Mouse (Mus musculus) CD4-positive, CD25-positive, alpha-beta regulatory T cell, adult 4 months (primary cell): Measurements from ENCODE around the gene Ube2o. TPM values are rescaled to one million over a fixed set of nuclear protein-coding genes. Genes with fewer than 3 reads are reported as not detected.

ENCODE experiments used
- ATAC-seq: one replicate; pipeline ENCODE4 v1.8.0; 2017
- polyA plus RNA-seq, 2 experiments: library from polyadenylated mRNA; unstranded; fragments of 100-300 nt; shearing (Covaris generic); gene quantifications; one replicate each; pipeline ENCODE4 v1.2.1; 2017

The Ube2o gene
- polyA plus RNA-seq, 2 experiments from 2014 or later = 1.1 to 3.5 TPM

DNA sequence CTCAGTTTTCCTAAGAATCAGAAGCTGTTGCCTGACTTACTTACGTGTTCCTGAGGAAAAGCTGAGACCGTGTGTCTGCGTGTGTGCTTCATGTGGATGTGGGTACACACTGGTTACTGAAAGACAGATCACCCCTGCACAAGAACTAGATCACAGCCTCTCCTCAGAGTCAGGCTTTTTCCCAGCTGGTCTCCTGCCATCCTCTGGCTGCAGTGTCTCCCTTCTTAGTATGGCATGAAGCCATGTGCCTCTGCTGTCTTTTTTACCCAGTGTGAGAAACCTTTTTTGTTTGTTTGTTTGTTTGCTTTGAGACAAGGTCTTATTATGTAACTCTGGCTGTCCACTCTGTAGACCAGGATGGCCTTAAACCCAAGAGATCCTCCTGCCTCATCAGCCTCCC, 2.0 kb downstream of the Ube2o start:
- ATAC-seq = no peak

DNA sequence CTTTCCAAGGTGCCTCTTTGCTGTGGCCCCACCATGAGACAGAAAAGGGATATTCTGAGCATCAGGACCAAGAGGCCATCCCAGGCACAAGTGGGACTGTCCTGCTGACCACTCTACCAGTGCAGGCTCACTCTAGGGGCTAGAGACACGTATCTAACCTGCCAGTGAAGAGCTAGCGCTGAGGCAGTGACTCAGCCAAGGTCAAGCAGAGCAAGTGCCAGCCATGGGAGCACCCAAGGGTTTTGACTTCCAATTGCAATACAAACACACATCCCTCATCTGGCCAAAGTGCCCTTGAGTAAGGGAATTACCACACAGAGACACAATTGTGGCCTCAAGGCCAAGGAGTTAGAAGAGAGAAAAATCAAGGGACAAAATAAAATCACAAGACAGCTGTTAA, 5.9 kb downstream of the Ube2o start:
- ATAC-seq = no peak

DNA sequence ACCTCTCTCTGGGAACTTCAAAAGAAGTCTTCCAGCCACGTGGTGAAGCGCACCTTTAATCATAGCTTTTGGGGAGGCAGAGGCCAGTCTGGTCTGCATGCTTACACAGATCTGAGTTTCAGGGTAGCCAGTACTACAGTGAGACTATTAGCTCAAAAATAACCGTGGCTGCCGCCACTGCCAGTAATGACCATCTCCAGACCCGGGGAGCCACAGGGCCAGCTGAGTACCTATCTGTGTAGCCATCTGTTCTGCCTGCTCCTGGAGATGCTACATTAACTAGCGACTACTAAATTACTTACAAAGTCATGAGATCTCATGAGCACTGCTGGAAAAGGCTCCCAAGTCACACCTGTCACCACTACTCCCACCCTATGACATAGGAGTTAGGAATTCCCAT, 6.3 kb downstream of the Ube2o start:
- ATAC-seq = no peak

DNA sequence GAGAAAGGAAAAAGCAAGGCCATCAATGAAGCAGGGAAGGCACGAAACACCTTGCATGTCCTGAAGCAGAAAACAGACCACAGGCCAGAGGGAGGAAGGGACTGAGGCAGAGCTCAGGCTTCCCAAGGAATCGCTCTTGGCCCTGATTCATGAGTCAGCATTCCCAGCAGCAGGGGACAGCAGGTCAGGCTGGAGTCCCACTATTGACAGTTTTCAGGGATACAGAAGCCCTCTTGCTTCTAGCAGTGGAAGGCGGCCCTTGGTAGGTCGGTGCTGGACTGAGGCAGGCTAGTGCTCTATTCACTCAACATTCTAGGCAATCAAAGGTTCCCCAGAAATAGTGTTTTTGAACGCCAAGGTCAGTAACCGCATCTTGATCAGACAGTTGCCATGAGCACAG, 6.8 kb downstream of the Ube2o start:
- ATAC-seq = no peak

DNA sequence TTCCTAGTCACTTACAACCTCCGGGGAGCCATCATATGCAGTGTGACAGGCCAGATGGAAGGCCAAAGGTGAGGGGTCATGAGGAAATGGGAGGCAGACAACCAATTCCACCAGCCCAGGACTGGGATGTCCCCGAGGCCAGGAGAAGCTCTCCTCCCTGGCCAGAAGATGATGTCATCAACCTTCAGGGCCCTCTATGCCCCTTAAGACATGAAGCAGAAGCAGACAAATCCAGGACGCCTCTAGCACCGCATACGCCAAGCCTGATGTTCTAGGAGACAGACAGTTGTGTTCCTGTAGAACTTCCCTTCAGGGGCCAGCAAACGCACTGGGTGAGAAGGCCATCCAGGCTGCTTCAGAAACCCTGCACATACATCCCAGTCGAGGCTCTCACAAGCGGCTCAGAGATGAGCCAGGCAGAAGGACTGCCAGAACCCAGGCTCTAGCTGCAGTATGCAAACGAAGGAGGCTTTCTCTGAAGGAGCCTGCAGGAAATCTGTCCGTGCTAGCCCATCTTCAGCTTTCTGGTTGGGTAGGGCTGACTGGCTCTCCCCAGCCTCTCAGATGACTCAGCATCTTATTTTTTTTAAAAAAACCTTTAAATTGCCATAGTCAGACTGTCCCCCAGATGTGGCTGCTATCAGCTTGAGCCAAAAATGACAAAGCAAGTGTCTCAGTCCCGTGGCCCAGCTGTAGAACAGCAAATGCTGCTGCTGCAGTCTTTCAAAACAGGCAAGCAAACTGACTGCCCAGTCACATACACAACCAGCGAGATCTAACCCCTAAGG, 8.3 kb downstream of the Ube2o start:
- no peak for ATAC-seq

DNA sequence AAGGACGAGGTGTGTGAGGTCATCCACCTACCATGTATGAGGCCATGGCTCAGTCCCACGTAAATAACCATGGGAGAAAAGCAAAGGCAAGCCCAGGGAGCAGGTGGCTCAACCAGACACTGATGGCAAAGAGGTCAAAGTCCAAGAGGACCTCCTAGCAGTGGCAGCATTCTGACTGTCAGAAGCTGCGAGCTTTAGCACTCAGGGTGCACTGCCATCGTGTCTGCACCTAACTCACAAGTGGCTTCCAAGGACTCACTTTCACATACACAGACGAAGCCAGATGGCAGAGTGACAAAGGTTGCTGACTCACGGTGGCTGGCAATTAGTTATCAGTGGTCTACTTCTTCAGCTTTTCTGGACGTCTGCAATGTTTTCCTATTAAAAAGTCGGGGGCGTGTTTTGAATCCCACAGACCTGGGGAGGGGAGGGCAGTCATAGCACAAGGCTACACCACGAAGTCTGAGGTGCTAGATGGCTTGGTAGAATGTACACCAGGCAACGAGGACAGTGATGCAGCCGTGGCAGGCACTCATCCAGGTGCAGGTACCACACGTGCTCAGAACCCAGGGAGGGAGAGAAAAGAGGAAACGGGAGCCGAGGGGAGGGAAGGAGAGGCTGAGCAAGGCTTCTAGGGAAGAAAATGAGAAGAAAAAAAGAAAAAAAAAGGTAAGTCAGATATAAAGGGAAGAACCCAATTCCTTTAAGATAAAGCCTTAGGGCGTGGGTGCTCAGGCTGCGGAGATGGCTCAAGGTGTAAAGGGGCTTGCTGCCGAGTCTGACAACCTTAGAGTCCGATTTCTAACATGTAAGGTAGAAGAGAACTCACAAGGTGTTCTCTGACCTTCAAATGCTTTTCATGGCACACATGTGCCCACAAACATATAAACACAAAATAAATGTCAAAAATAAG, 9.2 kb downstream of the Ube2o start:
- ATAC-seq = no peak

DNA sequence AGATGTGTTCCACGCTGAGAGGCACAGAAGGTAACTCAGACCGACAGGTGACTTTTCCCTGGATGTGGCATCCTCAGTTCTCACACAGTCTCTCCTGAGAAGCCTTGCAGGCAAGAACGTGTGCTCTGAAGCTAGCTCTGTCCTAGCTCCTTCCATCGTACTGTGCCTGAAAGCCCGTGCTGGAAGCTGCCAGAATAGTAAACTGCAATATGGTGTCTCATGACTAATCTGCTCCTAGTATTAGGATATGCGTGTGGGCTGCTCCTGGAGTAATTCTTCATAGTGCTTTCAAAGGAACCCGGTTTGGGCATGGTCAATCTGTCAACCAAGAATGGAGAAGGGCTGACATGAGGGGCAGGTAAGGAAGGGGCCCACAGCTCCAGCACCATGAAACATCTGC, 10.4 kb downstream of the Ube2o start:
- ATAC-seq = no peak

DNA sequence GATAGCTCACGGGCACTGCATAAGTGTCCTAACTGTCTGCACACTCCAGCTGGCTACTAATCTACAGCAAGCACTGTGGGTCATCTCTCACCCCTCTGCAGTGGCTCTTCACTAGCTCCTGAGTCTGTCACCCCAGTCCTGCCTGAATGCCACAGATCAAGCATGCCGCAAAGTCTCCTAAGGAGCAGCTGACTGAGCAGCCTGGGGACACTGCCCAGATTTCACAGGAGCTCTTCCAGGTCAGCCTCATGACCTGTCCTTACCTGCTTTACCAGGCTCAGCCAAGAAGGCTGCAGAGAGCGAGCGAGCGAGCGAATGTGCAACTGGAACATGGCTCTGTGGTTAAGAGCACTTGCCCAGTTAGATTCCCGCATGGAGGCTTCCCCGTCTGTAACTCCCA, 13.7 kb downstream of the Ube2o start:
- ATAC-seq = no peak

DNA sequence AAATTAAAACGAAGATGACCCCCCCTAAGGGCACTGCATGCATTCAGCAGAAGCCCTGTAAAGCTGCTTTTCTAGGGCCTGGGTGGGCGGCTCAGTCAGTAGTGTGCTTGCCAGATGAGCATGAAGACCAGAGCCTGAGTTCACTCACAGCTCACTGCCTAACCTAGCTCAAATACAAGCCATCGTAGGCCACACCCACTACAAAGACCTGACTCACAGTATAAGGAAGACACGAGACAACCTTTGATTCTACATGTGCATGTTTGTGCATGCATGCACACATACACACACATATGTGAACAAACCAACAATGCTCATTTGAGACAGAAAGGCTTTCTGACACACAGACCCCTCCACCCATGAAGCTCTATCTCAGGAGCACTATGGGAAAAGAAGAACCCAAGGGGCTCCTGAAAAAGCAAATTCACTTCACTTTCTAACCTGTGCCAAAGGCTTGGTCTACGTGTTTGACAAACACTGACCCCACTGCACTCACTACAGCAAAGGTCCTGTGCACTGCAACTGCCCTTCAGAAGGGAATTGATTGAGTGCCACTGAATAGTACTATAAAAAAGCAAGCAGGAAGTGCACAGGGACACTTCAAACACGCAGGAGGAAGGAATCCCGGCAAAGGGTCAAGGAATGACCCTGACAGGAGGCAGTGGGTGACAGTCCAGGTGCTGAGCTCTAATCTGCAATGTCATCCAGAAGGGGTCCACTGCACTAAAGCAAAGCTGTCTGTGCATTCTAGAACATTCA, 15.8 kb downstream of the Ube2o start:
- ATAC-seq = no peak

DNA sequence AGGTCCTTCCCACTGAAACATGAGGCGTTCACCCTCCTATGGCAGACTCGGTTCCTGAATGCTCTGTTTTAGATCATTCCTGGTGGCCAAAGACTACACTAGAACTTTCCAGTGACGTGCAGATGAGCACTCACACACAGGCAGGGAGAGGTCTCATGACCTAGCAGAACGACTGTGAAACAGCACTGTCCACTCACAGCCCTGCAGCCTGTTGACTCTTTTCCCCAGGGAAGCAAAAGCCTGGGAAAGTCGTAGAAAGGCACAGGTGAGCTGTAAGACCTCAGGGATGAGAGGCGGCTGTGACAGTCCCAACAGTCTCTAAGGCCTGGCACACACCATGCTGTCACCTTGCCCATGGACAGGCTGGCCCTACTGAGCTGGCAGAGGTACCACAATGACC, 24.9 kb downstream of the Ube2o start:
- no peak for ATAC-seq

DNA sequence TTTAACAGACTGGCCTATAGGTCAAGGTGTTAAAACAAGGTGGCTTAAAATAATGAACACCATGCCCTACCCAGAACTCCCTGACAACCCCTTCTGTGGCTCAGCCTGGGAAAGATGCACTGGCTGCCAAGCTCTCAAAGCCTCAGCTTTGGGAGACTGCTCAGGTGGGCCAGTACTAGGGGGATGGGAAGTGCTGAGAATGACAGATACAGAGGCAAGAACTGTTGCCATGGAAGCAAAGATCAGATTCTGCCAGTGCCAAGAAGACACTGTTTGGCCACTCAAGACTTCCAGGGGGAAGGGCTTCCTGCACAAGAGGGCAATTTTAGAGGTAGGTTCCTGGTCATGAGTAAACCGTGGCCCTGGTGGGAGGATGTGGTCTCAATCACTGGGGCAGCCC, 25.7 kb downstream of the Ube2o start:
- no peak for ATAC-seq

DNA sequence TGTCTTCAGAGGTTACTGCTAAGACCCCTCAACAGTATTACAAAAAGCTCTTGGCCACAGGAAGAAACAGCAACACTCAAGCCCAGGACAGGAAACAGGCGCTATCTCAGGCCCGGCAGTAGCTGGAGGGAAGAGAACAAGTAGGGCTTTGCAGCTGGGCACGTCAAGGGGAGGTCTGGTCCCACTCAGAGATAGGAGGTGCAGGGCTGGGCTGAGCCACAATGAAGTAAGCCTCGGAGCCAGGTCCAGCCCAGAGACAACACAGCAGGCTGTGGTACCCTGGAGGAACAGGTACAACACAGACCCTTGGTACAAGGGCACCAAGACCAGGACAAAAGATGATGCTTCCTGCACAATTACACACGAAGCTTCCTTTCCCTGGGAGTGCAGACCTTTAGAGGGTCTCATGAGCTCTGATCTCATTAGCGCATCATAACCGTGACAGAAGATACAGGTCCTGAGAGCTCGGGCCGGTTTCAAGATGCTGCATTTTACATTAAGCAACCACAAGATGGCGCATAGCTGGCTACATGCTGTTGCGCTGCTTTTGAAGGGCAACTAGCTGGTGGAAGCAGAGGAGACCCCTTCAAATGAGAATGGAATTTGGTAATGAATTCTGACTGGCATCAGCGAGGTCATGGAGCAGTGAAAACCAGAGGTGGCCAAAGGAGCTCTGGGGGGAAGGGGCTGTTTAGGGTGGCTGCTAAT, 26.9 kb downstream of the Ube2o start:
- no peak for ATAC-seq

DNA sequence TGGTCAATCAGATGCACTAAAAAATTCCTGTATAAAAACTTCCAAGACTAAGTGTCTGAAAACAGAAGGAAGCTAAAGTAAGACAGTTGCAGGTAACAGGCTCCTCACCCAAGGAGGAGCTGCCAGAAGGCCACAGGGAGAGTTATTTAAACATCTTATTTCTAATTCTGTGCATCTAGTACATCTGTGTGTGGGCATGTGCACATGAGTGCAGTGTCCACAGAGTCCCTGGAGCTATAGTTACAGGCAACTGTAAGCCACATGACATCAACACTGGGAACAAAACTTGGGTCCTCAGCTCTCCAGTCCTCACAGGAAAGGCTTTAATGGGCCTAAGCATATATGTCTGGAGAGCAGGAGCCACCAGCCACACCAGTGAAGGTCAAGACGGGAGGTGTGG, 29.1 kb downstream of the Ube2o start:
- ATAC-seq = no peak

DNA sequence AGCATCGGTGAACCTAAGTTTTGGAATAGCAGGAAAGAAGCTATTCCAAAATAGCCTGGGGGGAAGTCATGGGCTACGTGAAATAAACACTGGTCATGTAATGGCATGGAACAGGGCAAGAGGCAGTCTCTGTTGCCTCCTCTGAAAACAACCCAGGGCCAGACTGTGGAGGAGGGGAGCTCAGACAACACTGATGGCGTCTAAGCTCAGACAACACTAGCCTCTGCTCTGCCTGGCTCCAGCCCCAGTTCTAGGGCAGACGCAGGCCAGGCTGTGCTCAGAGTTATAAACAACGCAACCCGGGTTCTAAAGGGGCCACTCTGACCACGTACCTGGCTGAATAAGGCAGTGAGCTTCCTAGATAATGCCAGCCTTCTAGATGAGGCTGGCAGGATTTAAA, 30.5 kb downstream of the Ube2o start:
- ATAC-seq = no peak

DNA sequence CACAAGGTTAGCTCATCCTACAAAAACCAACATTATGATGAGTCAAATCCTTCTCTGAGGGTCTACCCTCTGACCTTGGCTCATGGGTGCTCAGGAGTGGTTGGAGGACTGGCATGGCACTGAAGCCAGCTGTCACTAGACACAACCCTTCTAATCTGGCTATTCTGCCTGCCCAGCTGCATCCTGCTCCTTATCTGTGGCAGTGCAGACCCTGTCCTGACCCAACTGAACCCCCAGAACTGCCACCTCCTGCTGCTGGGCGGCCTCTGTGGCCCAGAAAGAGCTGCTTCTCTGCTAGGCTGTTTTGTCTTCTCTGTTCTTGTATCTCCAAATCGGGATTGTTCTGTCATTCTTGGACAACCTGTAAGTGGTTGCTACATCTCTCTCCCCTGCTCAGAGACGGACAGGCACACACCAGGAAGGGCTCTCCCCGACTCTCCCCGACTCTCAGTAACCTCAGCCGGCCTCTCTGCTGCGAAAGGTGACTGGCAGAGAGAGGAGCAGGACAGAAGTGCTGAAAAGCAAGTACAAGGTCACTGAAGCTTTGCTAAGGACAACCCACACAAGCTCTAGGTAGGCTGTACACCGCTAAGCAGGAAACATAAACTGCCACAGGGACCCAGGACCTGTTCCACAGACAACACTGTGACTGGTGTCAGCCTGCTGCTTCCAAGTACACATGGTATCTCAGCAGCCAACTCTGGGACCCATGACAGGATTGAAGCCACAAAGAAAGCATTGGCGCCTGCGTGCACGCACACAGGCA, 31.8 kb downstream of the Ube2o start:
- ATAC-seq = no peak

DNA sequence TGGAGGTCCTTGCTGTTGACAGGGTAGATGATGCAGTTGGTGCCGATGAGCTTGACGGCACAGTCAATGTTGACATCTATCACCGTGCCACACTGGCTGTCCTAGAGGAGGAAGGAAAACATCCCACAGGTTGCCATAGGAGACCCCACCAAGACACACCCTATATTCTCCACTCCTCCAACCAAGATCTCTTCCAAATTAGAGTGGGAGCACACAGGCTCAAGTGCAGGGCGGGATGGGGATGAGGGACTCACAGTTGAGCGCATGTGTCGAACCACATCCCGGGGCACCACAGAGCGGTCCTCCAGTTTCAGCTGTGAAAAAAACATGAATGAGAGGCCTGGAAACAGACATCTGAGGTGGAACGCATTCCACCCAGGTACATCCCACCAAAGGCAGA, 32.5 kb downstream of the Ube2o start:
- ATAC-seq = no peak

DNA sequence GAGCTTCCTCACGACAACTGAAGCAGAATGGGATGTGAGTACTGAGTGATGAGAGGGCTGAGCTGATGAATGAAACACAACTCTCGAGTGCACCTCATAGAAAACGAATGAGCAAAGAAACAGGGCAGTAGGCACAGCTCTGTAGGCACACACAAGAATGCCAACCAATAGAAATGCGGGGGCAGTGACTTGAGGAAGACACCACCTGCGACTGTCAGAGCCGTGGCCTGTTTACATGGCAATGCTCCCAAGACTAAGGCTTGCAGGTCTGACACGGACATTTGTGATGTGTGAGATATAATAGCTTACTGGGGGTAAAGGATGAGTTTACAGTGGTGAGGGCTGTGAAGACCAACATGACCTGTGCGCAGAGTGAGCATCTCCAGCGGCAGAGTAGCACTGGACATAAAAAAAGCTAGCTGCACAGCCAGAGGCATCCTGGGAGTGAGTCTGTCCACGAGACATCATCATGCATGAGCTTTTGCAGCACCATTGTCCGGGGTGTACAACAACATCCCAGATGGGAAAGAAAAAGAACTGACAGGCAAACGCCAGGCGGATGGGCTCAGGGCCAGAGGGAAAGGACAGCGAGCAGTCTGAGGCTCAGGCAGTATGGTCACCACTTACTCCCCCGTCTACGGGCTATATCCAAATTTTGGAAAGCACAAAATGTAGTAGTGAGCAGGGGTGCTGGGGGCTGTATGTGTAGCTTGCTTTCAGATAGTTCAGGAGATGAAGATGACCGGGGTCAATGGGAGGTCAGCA, 33.8 kb downstream of the Ube2o start:
- ATAC-seq = no peak

DNA sequence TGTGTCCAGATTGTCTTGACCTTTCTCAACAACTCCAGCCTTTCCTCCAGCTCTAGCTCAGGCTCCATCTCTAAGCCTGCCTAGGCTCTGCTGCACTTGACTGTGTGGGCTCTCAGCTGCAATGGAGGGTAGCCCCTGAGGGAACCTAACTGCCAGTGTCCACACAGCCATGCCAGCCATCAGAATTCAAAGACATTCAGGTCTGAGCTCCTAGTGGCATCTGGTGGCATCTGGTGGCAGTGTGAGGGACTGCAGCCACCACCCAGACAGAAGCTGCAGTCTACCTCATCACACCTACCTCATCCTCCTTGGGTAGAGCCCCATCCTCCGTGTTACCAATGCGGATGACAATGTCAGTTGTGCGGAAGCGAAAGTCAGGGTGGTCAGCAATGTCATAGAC, 38.1 kb downstream of the Ube2o start:
- ATAC-seq = no peak

DNA sequence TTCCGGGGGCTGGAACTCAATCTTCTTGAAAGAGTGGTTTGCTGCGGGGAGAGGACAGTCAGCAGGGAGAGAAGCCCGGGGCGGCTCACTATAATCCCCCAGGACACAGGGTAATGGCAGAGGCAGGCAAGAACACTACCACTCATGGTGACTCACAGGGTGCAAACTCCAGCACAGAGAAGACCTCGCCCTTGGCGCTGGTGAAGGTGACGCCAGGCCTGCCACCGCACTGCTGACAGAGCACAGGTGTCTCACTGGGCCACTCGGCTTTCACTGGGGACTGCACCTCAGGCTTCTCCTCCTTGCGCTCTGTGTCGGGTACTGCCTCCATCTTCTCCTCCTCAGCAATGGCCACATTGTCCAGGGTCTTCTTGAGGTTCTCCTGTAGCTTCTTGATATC, 40.1 kb downstream of the Ube2o start:
- no peak for ATAC-seq

DNA sequence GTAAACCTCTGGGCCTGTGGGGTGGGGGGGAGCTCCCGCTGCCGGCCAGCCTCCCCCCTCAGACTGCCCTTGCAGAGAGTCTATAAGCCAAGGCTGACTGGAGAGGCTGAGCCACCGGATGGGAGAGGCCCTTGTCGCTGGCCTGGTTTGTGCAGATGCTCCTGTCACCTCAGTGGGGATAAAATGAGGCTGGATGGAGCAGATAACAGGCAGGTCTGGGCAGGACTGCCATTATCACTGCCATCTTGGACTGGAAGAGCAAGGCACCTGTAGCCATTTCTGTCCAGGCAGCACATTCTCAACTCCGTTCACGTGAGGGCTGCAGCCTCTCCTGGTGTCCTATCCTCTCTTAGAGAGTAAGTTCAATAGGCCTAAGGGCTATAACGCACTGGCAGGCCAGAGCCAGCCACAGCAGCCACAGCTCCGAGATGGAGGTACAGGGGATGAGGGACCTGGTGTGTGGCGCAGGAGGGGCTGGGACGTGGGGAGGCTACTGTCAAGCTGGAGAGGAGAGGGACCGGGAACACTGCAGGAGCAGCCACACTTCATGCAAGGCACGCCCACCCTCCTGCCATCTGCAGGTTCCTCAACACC, 43.0 kb downstream of the Ube2o start:
- no peak for ATAC-seq

DNA sequence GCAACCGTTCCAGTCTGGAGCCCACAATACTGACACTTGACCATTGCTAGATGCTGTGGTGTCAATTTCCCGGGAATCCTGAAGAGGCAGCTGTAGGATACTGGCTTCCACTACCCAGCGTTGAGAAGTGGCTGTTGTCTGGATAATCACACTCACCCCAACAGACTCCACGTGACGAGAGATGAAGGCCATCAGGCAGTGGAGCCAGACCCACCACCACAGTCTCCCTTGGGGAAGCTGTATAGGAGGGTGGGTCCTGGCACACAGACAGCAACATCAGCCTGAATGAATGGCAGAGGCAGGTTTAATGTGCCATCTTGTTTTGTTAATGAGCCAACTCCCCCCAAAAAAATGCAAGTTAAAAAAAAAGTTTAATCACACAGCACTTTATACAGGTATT, 43.9 kb downstream of the Ube2o start:
- ATAC-seq = no peak
